Mouse (Mus musculus) liver, embryonic 14.5 days (tissue): ENCODE results near the gene S100pbp. TPM values are rescaled to one million over a fixed set of nuclear protein-coding genes. Genes with fewer than 3 reads are reported as not detected.

Experiments used
- ATAC-seq: fragments of 200-750 bp; cut with Nextera tagmentation; 2 replicates; pipeline ENCODE4 v1.8.0; 2017; ENCODE audit warnings: moderate number of reproducible peaks, mild to moderate bottlenecking, moderate library complexity; ENCODE audit not compliant: insufficient read depth
- DNase-seq, 3 experiments: peaks; one replicate each; pipeline ENCODE4 v3.0.0-alpha.2; 2012 to 2013; ENCODE audit warnings: low read depth in 3 of 3, low spot score in 3 of 3
- H3K27ac ChIP-seq: fragments of 300-500 bp; sonication (generic); 2 replicates; pipeline ENCODE4 v1.5.1; 2014; ENCODE audit warnings: moderate library complexity, mild to moderate bottlenecking, control low read depth, inconsistent platforms
- H3K27me3 ChIP-seq: fragments of 300-500 bp; sonication (generic); 2 replicates; pipeline ENCODE4 v1.6.1; 2014; ENCODE audit warnings: mild to moderate bottlenecking, low read length, moderate library complexity; ENCODE audit not compliant: control insufficient read depth, insufficient read depth
- H3K36me3 ChIP-seq: fragments of 300-500 bp; sonication (generic); replicated peaks from 2 replicates; pipeline ENCODE4 v1.6.1; 2014; ENCODE audit warnings: low read depth; ENCODE audit not compliant: control insufficient read depth, insufficient read depth
- H3K4me1 ChIP-seq, 2 experiments: fragments of 200-500 bp in 1 of 2; fragments of 300-500 bp in 1 of 2; sonication (generic) in 1 of 2; replicated peaks; 2 replicates each; pipeline ENCODE4 v1.6.1; 2012 to 2014; ENCODE audit warnings: antibody characterized with exemption in 1 of 2, inconsistent platforms in 1 of 2, low read length in 1 of 2; ENCODE audit not compliant: control insufficient read depth in 2 of 2, insufficient read depth in 2 of 2
- H3K4me2 ChIP-seq: fragments of 300-500 bp; sonication (generic); 2 replicates; pipeline ENCODE4 v1.6.1; 2014; ENCODE audit warnings: low read depth, mild to moderate bottlenecking, control low read depth, moderate library complexity
- H3K4me3 ChIP-seq, 2 experiments: fragments of 200-500 bp in 1 of 2; fragments of 300-500 bp in 1 of 2; sonication (generic) in 1 of 2; 2 replicates each; pipeline ENCODE4 v1.5.1; 2012 to 2014; ENCODE audit warnings: low read depth in 2 of 2, low read length in 2 of 2, mild to moderate bottlenecking in 2 of 2, control low read depth in 1 of 2, inconsistent platforms in 1 of 2, moderate library complexity in 1 of 2; ENCODE audit not compliant: insufficient read depth in 1 of 2
- H3K9ac ChIP-seq: fragments of 300-500 bp; sonication (generic); replicated peaks from 2 replicates; pipeline ENCODE4 v1.6.1; 2014; ENCODE audit warnings: mild to moderate bottlenecking, control low read depth, moderate library complexity
- H3K9me3 ChIP-seq: fragments of 300-500 bp; sonication (generic); 2 replicates; pipeline ENCODE4 v1.6.1; 2016; ENCODE audit warnings: low read length, mixed read lengths; ENCODE audit not compliant: control insufficient read depth
- CTCF ChIP-seq: IDR thresholded peaks from 2 replicates; pipeline ENCODE4 v1.5.1; 2016; ENCODE audit warnings: antibody characterized with exemption, low read depth, control low read depth
- EP300 ChIP-seq: IDR thresholded peaks from 2 replicates; pipeline ENCODE4 v1.6.1; 2016; ENCODE audit warnings: antibody characterized with exemption, low read depth
- WGBS: fragments of 180-500 bp; shearing (Covaris S2); extraction: QIAGEN DNeasy Blood & Tissue Kit; methylation state at CpG from one replicate; pipeline ENCODE4 v1.1.7; 2014; ENCODE audit not compliant: insufficient replicate concordance; 5-methylcytosine and 5-hydroxymethylcytosine counted together
- polyA plus RNA-seq, 2 experiments: library from polyadenylated mRNA; depleted of rRNA in 1 of 2; stranded (reverse) in 1 of 2; unstranded in 1 of 2; fragments of >200 nt; fragmentation: Nextera tagmentation in 1 of 2; extraction: Ambion mirVana in 1 of 2; gene quantifications; 2 replicates each; pipeline versions ENCODE4 v1.2.1 to v1.2.3; 2012 to 2014

Gene S100pbp
- polyA plus RNA-seq, 2 experiments = 4.8 to 12.5 TPM

- Histone ChIP-seq H3K9me3 (no peaks in the 10 kb centered on the region), H3K4me3 (no peak overlapping the region), H3K4me1 (peaks cover 2 to 6% of the 10 kb centered on the region in 2 experiments), H3K36me3 (no peaks in the 10 kb centered on the region), H3K27me3 (peaks cover 75% of the 10 kb centered on the region), H3K9ac (no peak overlapping the region), H3K4me2 (no peak overlapping the region), H3K27ac (no peak overlapping the region)
- DNase-seq = no peak
- TF ChIP-seq CTCF = no peak
- TF ChIP-seq EP300 = no peak
- no peak for ATAC-seq
- 31% methylated on average over 5 of the region's 5 CpGs for WGBS
Measured at GRCm38 (mm10) chr4:129226441-129226963, 37.0 kb upstream of the S100pbp start.

DNA sequence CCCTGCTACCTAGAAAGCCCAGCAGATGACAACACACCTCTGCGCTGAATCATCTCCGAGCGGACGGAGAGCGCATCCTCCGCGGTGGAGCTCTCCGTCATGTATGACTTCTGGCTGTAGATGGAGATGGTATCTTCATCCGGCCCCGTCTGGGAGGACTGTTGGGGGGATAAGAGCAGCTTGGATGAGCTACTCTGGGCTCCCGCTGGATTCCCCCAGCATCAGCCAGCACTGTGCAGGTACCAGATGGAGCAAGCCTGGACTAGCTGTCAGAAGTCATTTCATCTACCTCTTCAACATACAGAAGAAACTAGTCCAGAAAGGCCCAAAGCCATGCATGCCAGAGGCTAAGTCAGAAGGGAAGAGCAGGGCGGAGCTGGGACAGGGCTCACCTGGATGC lies 35.8 kb upstream of the S100pbp start:
- Histone ChIP-seq H3K4me3 (no peak overlapping the region), H3K4me2 (no peak overlapping the region), H3K27me3 (peaks cover 75% of the 10 kb centered on the region), H3K36me3 (peaks cover 2% of the 10 kb centered on the region; the same call in 1 of the 2 replicates), H3K9ac (no peak overlapping the region), H3K4me1 (no peaks in the 10 kb centered on the region), H3K9me3 (no peaks in the 10 kb centered on the region), H3K27ac (no peak overlapping the region)
- 89% methylated on average over 12 of the region's 12 CpGs for WGBS
- ATAC-seq (no peak), DNase-seq (no peak)
- TF ChIP-seq CTCF (no peak), EP300 (no peak)

GRCm38 (mm10) chr4:129223421-129224281 lies 34.1 kb upstream of the S100pbp start:
- ATAC-seq (no peak), DNase-seq (no peak)
- H3K36me3 ChIP-seq = peaks cover 17% of the 10 kb centered on the region
- TF ChIP-seq CTCF = no peak
- TF ChIP-seq EP300 = no peak
- no peak overlapping the region for H3K4me3 ChIP-seq
- H3K9ac ChIP-seq = no peak overlapping the region
- no peaks in the 10 kb centered on the region for H3K4me1 ChIP-seq
- no peak overlapping the region for H3K27ac ChIP-seq
- WGBS = 35% methylated on average over 55 of the region's 55 CpGs
- peaks cover 69% of the 10 kb centered on the region for H3K27me3 ChIP-seq
- no peak overlapping the region for H3K4me2 ChIP-seq
- H3K9me3 ChIP-seq = no peaks in the 10 kb centered on the region

DNA sequence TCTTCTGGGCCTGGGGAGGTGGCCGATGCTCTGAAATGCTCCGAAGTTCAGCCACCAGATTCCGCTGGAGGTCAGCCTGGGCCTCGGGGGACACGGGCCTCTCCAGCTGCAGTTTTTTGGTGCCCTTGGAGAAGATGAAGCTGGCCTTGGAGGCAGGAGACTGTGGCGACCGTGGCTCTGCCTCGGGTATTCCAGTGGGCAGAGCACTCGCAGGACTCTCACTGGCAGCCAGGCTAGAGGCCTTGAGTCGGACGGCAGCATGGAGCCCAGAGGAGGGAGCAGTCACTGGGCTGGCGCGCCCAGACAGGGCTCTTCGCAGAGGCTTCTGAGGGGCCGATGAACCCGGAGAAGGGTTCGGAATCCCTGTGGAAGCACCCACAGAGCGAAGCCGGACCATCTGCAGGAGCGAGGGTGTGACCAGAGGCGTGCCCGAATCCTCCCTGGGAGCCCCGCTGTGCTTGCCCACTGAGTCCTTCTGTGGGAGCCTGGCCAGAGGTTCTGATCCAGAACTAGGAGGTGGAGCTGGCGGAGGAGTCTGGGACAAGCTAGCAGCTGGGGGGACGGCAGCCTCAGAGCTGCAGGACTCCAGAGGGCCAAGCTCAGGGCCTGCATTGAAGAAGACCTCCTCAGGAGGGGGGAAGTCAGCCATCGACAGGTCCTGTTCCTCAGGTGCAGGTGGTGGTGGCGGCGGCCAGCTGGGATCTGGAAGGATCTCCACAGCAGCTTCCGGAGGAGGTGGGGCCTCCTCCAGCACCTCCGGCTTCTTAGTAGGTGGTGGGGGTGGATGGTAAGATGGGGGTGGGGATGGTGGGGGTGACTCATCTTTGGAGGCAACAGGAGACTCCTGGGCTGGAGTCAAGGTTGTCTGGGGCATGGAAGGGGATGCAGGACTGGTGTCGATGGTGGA lies 32.7 kb upstream of the S100pbp start:
- TF ChIP-seq EP300 (no peak), CTCF (no peak)
- H3K9ac ChIP-seq = no peak overlapping the region
- no peaks in the 10 kb centered on the region for H3K4me1 ChIP-seq
- H3K36me3 ChIP-seq = peaks cover 31% of the 10 kb centered on the region
- H3K27me3 ChIP-seq = peaks cover 56% of the 10 kb centered on the region
- H3K27ac ChIP-seq = no peak overlapping the region
- no peak overlapping the region for H3K4me3 ChIP-seq
- DNase-seq = no peak
- no peaks in the 10 kb centered on the region for H3K9me3 ChIP-seq
- WGBS = 63% methylated on average over 31 of the region's 31 CpGs
- no peak overlapping the region for H3K4me2 ChIP-seq
- ATAC-seq = no peak
